Mouse (Mus musculus) heart, adult 2 months (tissue): ENCODE results near the gene Acot1. TPM values are rescaled to one million over a fixed set of nuclear protein-coding genes. Genes with fewer than 3 reads are reported as not detected.
"Not testable (repeated sequence)": the region's sequence is repeated elsewhere in the genome, so short reads cannot be mapped to it uniquely, and the experiment has no call there.

Source experiments
- DNase-seq, 2 experiments: peaks; one replicate each; pipeline ENCODE4 v3.0.0; 2021
- H3K27ac ChIP-seq: fragments of 200-600 bp; 2 replicates; pipeline ENCODE4 v1.8.1; 2022
- H3K27me3 ChIP-seq: fragments of 200-500 bp; 2 replicates; pipeline ENCODE4 v1.6.1; 2012; ENCODE audit warnings: mild to moderate bottlenecking, low read length, inconsistent platforms, mixed read lengths; ENCODE audit not compliant: control insufficient read depth, insufficient read depth
- H3K36me3 ChIP-seq: fragments of 200-500 bp; 2 replicates; pipeline ENCODE4 v1.6.1; 2012; ENCODE audit warnings: low read length, inconsistent platforms; ENCODE audit not compliant: control insufficient read depth, insufficient read depth
- H3K4me1 ChIP-seq: fragments of 200-500 bp; 2 replicates; pipeline ENCODE4 v1.6.1; 2011; ENCODE audit warnings: low read length; ENCODE audit not compliant: control insufficient read depth, insufficient read depth
- H3K4me3 ChIP-seq: fragments of 200-600 bp; 2 replicates; pipeline ENCODE4 v1.8.1; 2022
- H3K79me2 ChIP-seq: fragments of 200-500 bp; replicated peaks from 2 replicates; pipeline ENCODE4 v1.6.1; 2012; ENCODE audit warnings: mild to moderate bottlenecking, inconsistent platforms, low read length, moderate library complexity, mixed read lengths; ENCODE audit not compliant: control insufficient read depth, insufficient read depth
- H3K9ac ChIP-seq: fragments of 200-500 bp; 2 replicates; pipeline ENCODE4 v1.6.1; 2012; ENCODE audit warnings: low read depth, mild to moderate bottlenecking, control low read depth, inconsistent platforms, low read length, mixed read lengths
- CTCF ChIP-seq: fragments of 200-600 bp; IDR thresholded peaks from 2 replicates; pipeline ENCODE4 v1.8.1; 2022; ENCODE audit warnings: antibody characterized with exemption, mild to moderate bottlenecking, moderate library complexity
- EP300 ChIP-seq: fragments of 200-500 bp; IDR thresholded peaks from 2 replicates; pipeline ENCODE4 v1.6.1; 2011; ENCODE audit warnings: low read depth, low read length, control low read depth; ENCODE audit not compliant: insufficient read depth
- POLR2A ChIP-seq: fragments of 200-500 bp; IDR thresholded peaks from 2 replicates; pipeline ENCODE4 v1.6.1; 2011; ENCODE audit warnings: mild to moderate bottlenecking, low read depth, low read length, control low read depth; ENCODE audit not compliant: insufficient read depth
- WGBS: fragments of 180-500 bp; shearing (Covaris S2); methylation state at CpG from one replicate; pipeline ENCODE4 v1.1.7; 2018; 5-methylcytosine and 5-hydroxymethylcytosine counted together
- intact Hi-C: fragments of 180-260 bp; cut with DNase I; formaldehyde crosslinking; loops from one replicate; pipeline ENCODE4 v1.15.1; 2025
- polyA plus RNA-seq: library from polyadenylated mRNA; depleted of rRNA; stranded (reverse); fragments of >200 nt; gene quantifications from 2 replicates; pipeline ENCODE4 v1.2.3, GENCODE M21; 2012
- total RNA-seq, 2 experiments: library from RNA; stranded (reverse); gene quantifications; 2 replicates each; pipeline ENCODE4 v1.2.3; 2021

Acot1 gene
- total and polyA plus RNA-seq, 3 experiments: 8.1 to 54.4 (median 53.0) TPM

- H3K36me3 ChIP-seq: no peaks in the 10 kb centered on the region
- WGBS: 82% methylated on average over 9 of the region's 9 CpGs
- intact Hi-C loops: no loop called here
These were observed 13.9 kb downstream of the Acot1 start for GRCm38 (mm10) chr12:84023052-84023745.

GRCm38 (mm10) chr12:84025888-84026287 is 16.6 kb downstream of the Acot1 start:
- Histone ChIP-seq H3K36me3 (no peaks in the 10 kb centered on the region), H3K27ac (no peak overlapping the region), H3K27me3 (no peaks in the 10 kb centered on the region), H3K4me3 (no peak overlapping the region), H3K4me1 (no peaks in the 10 kb centered on the region), H3K9ac (no peak overlapping the region), H3K79me2 (no peaks in the 10 kb centered on the region)
- intact Hi-C loops: no loop called here
- TF ChIP-seq CTCF (no peak), POLR2A (no peak)
- 86% methylated on average over 7 of the region's 7 CpGs for WGBS
- no peak for DNase-seq

More at GRCm38 (mm10) chr12:84023052-84023745, 13.9 kb downstream of the Acot1 start:
- no peak for DNase-seq
- TF ChIP-seq POLR2A (no peak), CTCF (no peak)
- Histone ChIP-seq H3K27ac (no peak overlapping the region), H3K27me3 (no peaks in the 10 kb centered on the region), H3K79me2 (no peaks in the 10 kb centered on the region), H3K4me1 (no peaks in the 10 kb centered on the region), H3K9ac (no peak overlapping the region), H3K4me3 (no peak overlapping the region)

GRCm38 (mm10) chr12:84028328-84028727 is 19.0 kb downstream of the Acot1 start:
- H3K9ac ChIP-seq, DNase-seq, H3K27ac ChIP-seq, H3K27me3 ChIP-seq, H3K79me2 ChIP-seq, H3K4me1 ChIP-seq, H3K36me3 ChIP-seq, intact Hi-C loops, H3K4me3 ChIP-seq: not testable (repeated sequence)
- 75% methylated on average over 3 of the region's 3 CpGs for WGBS

- not testable (repeated sequence) for H3K4me3 ChIP-seq, H3K36me3 ChIP-seq
- WGBS: 100% methylated on average over 1 of the region's 1 CpGs
These were observed 19.8 kb downstream of the Acot1 start for GRCm38 (mm10) chr12:84029043-84029442.

GRCm38 (mm10) chr12:84030659-84031332 is 21.5 kb downstream of the Acot1 start:
- Histone ChIP-seq H3K27ac (no peak overlapping the region), H3K4me1 (no peaks in the 10 kb centered on the region), H3K4me3 (no peak overlapping the region), H3K27me3 (no peaks in the 10 kb centered on the region), H3K36me3 (no peaks in the 10 kb centered on the region), H3K79me2 (no peaks in the 10 kb centered on the region), H3K9ac (no peak overlapping the region)
- TF ChIP-seq POLR2A: no peak
- TF ChIP-seq EP300: peak; percentile 87; the same call in 1 of the 2 replicates
- peak; percentile 97 for TF ChIP-seq CTCF
- peak; percentile 72 to 76 for DNase-seq
- intact Hi-C loops: loop anchor here (1.0 to 10.0 kb wide), 3 partner anchors 43 to 316 kb away; partner anchors contain the start of gene Acot2
- WGBS: 39% methylated on average over 4 of the region's 4 CpGs

More at GRCm38 (mm10) chr12:84029043-84029442, 19.8 kb downstream of the Acot1 start:
- intact Hi-C loops, H3K79me2 ChIP-seq, H3K4me1 ChIP-seq, DNase-seq, H3K27ac ChIP-seq, H3K27me3 ChIP-seq, H3K9ac ChIP-seq: not testable (repeated sequence)

- H3K9ac ChIP-seq: no peak overlapping the region
- 93% methylated on average over 4 of the region's 4 CpGs for WGBS
- H3K4me1 ChIP-seq: no peaks in the 10 kb centered on the region
- no peak overlapping the region for H3K27ac ChIP-seq
- DNase-seq: no peak
- intact Hi-C loops: loop anchor here (5.0 to 10.0 kb wide), 2 partner anchors 46 to 318 kb away; partner anchors contain the start of gene Acot2
- H3K36me3 ChIP-seq: no peaks in the 10 kb centered on the region
- no peak overlapping the region for H3K4me3 ChIP-seq
- no peak for TF ChIP-seq CTCF
- no peak for TF ChIP-seq EP300
- H3K27me3 ChIP-seq: no peaks in the 10 kb centered on the region
- H3K79me2 ChIP-seq: no peaks in the 10 kb centered on the region; the same call in 1 of the 2 replicates
These were observed 23.6 kb downstream of the Acot1 start for GRCm38 (mm10) chr12:84032854-84033253.

- H3K4me1 ChIP-seq, H3K9ac ChIP-seq, H3K27ac ChIP-seq, H3K36me3 ChIP-seq, DNase-seq, H3K4me3 ChIP-seq, H3K27me3 ChIP-seq, H3K79me2 ChIP-seq: not testable (repeated sequence)
- WGBS: 70% methylated on average over 2 of the region's 2 CpGs
- intact Hi-C loops: loop anchor here (5.0 to 10.0 kb wide), 2 partner anchors 46 to 319 kb away; partner anchors contain the start of gene Acot2
These were observed 24.0 kb downstream of the Acot1 start for GRCm38 (mm10) chr12:84033302-84033701.
